Mouse (Mus musculus) liver, adult 2 months (tissue): ENCODE measurements around the gene Trpv5. TPM values are rescaled to one million over a fixed set of nuclear protein-coding genes. Genes with fewer than 3 reads are reported as not detected.

ENCODE experiments used
- DNase-seq: peaks from one replicate; pipeline ENCODE4 v3.0.0-alpha.2; 2011; ENCODE audit warnings: low read depth, low spot score; ENCODE audit errors: extremely low read depth
- H3K27ac ChIP-seq: fragments of 200-500 bp; replicated peaks from 2 replicates; pipeline ENCODE4 v1.5.1; 2012; ENCODE audit warnings: low read depth, mild to moderate bottlenecking, control low read depth, inconsistent platforms, low read length; ENCODE audit not compliant: insufficient read depth
- H3K27me3 ChIP-seq: fragments of 200-500 bp; 2 replicates; pipeline ENCODE4 v1.6.1; 2012; ENCODE audit warnings: mild to moderate bottlenecking, moderate library complexity, low read length, inconsistent platforms; ENCODE audit not compliant: control insufficient read depth, insufficient read depth
- H3K36me3 ChIP-seq: fragments of 200-500 bp; 2 replicates; pipeline ENCODE4 v1.6.1; 2012; ENCODE audit warnings: low read length, inconsistent platforms; ENCODE audit not compliant: control insufficient read depth, insufficient read depth
- H3K4me1 ChIP-seq: fragments of 200-500 bp; 2 replicates; pipeline ENCODE4 v1.6.1; 2011; ENCODE audit warnings: low read length; ENCODE audit not compliant: control insufficient read depth, insufficient read depth
- H3K4me3 ChIP-seq: fragments of 200-500 bp; 2 replicates; pipeline ENCODE4 v1.5.1; 2011; ENCODE audit warnings: low read depth, mild to moderate bottlenecking, control low read depth, low read length, moderate library complexity; ENCODE audit not compliant: insufficient read depth
- H3K79me2 ChIP-seq: fragments of 200-500 bp; 2 replicates; pipeline ENCODE4 v1.6.1; 2012; ENCODE audit warnings: inconsistent platforms, mild to moderate bottlenecking, low read length, moderate library complexity; ENCODE audit not compliant: control insufficient read depth, insufficient read depth
- H3K9ac ChIP-seq: fragments of 200-500 bp; 2 replicates; pipeline ENCODE4 v1.6.1; 2012; ENCODE audit warnings: low read depth, mild to moderate bottlenecking, control low read depth, inconsistent platforms, low read length
- CTCF ChIP-seq: fragments of 200-500 bp; IDR thresholded peaks from 2 replicates; pipeline ENCODE4 v1.5.1; 2011; ENCODE audit warnings: low read depth, low read length, control low read depth
- POLR2A ChIP-seq: fragments of 200-500 bp; IDR thresholded peaks from 2 replicates; pipeline ENCODE4 v1.6.1; 2011; ENCODE audit warnings: low read length, control low read depth; ENCODE audit not compliant: insufficient read depth; ENCODE audit errors: extremely low read depth
- WGBS: fragments of 180-500 bp; shearing (Covaris S2); methylation state at CpG from one replicate; pipeline ENCODE4 v1.1.7; 2018; 5-methylcytosine and 5-hydroxymethylcytosine counted together
- polyA plus RNA-seq: library from polyadenylated mRNA; depleted of rRNA; stranded (reverse); fragments of >200 nt; gene quantifications from 2 replicates; pipeline ENCODE4 v1.2.3, GENCODE M21; 2012
- total RNA-seq: library from RNA; depleted of rRNA; stranded (reverse); fragments of >200 nt; gene quantifications from 2 replicates; pipeline ENCODE4 v1.2.3, GENCODE M21; 2014

Trpv5 gene
- total and polyA plus RNA-seq, 2 experiments = not detected

- DNase-seq = no peak
- Histone ChIP-seq H3K79me2 (no peaks in the 10 kb centered on the region), H3K9ac (no peak overlapping the region), H3K4me3 (no peak overlapping the region), H3K36me3 (no peaks in the 10 kb centered on the region), H3K27me3 (no peaks in the 10 kb centered on the region), H3K27ac (no peak overlapping the region), H3K4me1 (no peaks in the 10 kb centered on the region)
- WGBS = 63% methylated on average over 1 of the region's 1 CpGs
- no peak for TF ChIP-seq POLR2A
Measured at GRCm38 (mm10) chr6:41628180-41628579, 52.4 kb downstream of the Trpv5 start.

- Histone ChIP-seq H3K79me2 (no peaks in the 10 kb centered on the region), H3K4me3 (no peak overlapping the region), H3K27me3 (no peaks in the 10 kb centered on the region), H3K36me3 (no peaks in the 10 kb centered on the region), H3K4me1 (no peaks in the 10 kb centered on the region), H3K27ac (no peak overlapping the region), H3K9ac (no peak overlapping the region)
- 66% methylated on average over 9 of the region's 9 CpGs for WGBS
- DNase-seq = no peak
- TF ChIP-seq POLR2A = no peak
- TF ChIP-seq CTCF = peak; percentile 44
Measured at GRCm38 (mm10) chr6:41622661-41623060, 57.9 kb downstream of the Trpv5 start.

- H3K4me1 ChIP-seq = no peaks in the 10 kb centered on the region
- no peak overlapping the region for H3K9ac ChIP-seq
- 83% methylated on average over 12 of the region's 12 CpGs for WGBS
- no peaks in the 10 kb centered on the region for H3K79me2 ChIP-seq
- H3K36me3 ChIP-seq = no peaks in the 10 kb centered on the region
- H3K4me3 ChIP-seq = no peak overlapping the region
- H3K27ac ChIP-seq = no peak overlapping the region
- TF ChIP-seq CTCF (no peak), POLR2A (no peak)
- H3K27me3 ChIP-seq = no peaks in the 10 kb centered on the region
- no peak for DNase-seq
Measured at GRCm38 (mm10) chr6:41621241-41621990, 59.2 kb downstream of the Trpv5 start.

GRCm38 (mm10) chr6:41620173-41620798 is 60.3 kb downstream of the Trpv5 start:
- Histone ChIP-seq H3K9ac (no peak overlapping the region), H3K27ac (no peak overlapping the region), H3K27me3 (no peaks in the 10 kb centered on the region), H3K36me3 (no peaks in the 10 kb centered on the region), H3K4me1 (no peaks in the 10 kb centered on the region), H3K79me2 (no peaks in the 10 kb centered on the region), H3K4me3 (no peak overlapping the region)
- WGBS = 93% methylated on average over 9 of the region's 9 CpGs
- no peak for DNase-seq
- no peak for TF ChIP-seq POLR2A
- no peak for TF ChIP-seq CTCF

GRCm38 (mm10) chr6:41607637-41608036 is 72.9 kb downstream of the Trpv5 start:
- WGBS = 74% methylated on average over 5 of the region's 5 CpGs
- Histone ChIP-seq H3K9ac (no peak overlapping the region), H3K36me3 (no peaks in the 10 kb centered on the region), H3K27ac (no peak overlapping the region), H3K4me1 (peaks cover 7% of the 10 kb centered on the region), H3K27me3 (no peaks in the 10 kb centered on the region), H3K4me3 (no peak overlapping the region), H3K79me2 (no peaks in the 10 kb centered on the region)
- DNase-seq = no peak
- no peak for TF ChIP-seq POLR2A
- no peak for TF ChIP-seq CTCF

GRCm38 (mm10) chr6:41606214-41606613 is 74.4 kb downstream of the Trpv5 start:
- Histone ChIP-seq H3K27me3 (no peaks in the 10 kb centered on the region), H3K27ac (no peak overlapping the region), H3K4me1 (peaks cover 7% of the 10 kb centered on the region), H3K4me3 (no peak overlapping the region), H3K36me3 (no peaks in the 10 kb centered on the region), H3K79me2 (no peaks in the 10 kb centered on the region), H3K9ac (no peak overlapping the region)
- TF ChIP-seq CTCF (no peak), POLR2A (no peak)
- DNase-seq = peak; percentile 53
- 14% methylated on average over 4 of the region's 4 CpGs for WGBS
